Mouse (Mus musculus) brain, embryonic 14.5 days (tissue): Measurements from ENCODE around the gene Triobp. TPM values are rescaled to one million over a fixed set of nuclear protein-coding genes. Genes with fewer than 3 reads are reported as not detected.
A peak's percentile ranks its signal among the peaks of the same experiment; 100 is the strongest.

Source experiments
- DNase-seq: peaks from one replicate; pipeline ENCODE4 v3.0.0-alpha.2; 2011; ENCODE audit warnings: low read depth
- CTCF ChIP-seq: fragments of 200-500 bp; IDR thresholded peaks from 2 replicates; pipeline ENCODE4 v1.5.1; 2012; ENCODE audit warnings: inconsistent platforms, mild to moderate bottlenecking, moderate library complexity, borderline replicate concordance; ENCODE audit not compliant: insufficient read depth, insufficient read length; ENCODE audit errors: extremely low read depth
- POLR2A ChIP-seq: fragments of 200-500 bp; IDR thresholded peaks from 2 replicates; pipeline ENCODE4 v1.6.1; 2012; ENCODE audit warnings: mild to moderate bottlenecking, inconsistent platforms, borderline replicate concordance; ENCODE audit not compliant: poor library complexity, insufficient read depth, insufficient read length, severe bottlenecking; ENCODE audit errors: extremely low read depth
- polyA plus RNA-seq: library from polyadenylated mRNA; depleted of rRNA; stranded (reverse); fragments of >200 nt; gene quantifications from 2 replicates; pipeline ENCODE4 v1.2.3, GENCODE M21; 2012; rRNA removed

Triobp gene
- polyA plus RNA-seq, 1 experiment: 74.5 TPM

DNA sequence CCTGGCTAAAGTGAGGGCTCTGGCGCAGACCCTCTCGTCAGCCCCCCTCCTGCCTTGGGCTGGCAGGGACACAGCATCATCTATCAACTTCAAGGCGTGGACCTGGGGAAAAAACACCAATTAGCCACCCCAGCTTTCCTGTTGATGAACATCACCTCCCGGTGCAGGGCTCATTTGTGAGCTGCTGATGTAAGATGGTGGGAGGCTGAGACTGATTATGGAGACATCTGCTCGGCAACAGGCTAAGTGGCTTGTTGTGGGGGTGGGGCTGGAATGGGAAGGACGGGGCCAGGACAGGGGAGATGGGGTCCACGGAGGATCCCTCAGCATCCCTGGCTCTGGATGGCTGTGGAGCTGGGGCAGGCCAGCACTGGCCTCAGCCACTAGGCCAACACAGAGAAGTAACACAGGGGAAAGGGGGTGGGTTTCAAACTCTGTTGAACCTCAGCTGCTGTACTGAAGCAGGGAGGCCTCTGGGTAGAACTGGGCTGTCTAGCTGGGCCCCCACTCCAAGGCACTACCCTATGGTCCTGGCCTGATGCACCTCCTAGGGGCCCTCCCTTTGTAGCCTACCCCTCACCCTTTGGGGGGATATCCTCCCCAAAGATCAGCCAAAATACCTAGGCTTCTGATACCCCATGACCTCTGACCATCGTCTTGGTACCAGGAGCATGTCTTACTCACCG lies 102.8 kb downstream of the Triobp start:
- TF ChIP-seq CTCF: no peak
- no peak for TF ChIP-seq POLR2A

DNA sequence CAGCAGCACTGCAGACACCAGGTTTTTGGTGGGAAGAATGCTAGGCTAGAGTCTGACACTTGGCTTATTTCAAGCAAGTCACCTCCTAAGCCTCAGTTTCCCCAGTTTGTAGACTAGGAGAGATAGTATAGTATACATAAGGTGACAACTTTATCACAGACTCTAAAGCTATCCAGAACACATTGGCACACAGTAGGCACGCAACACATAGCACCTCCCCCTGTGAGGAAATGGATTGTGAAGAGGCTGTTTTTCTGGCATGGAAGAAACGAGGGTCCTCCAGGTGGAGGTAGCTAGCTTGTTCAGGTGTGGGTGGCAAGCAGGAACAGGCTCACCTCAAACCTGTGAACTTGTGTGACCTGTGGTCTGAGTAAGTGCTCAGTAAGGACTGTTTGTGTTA lies 103.4 kb downstream of the Triobp start:
- DNase-seq: no peak
- TF ChIP-seq CTCF: no peak
- TF ChIP-seq POLR2A: no peak

More for the DNA sequence above, 102.8 kb downstream of the Triobp start:
- DNase-seq: peak; percentile 47

DNA sequence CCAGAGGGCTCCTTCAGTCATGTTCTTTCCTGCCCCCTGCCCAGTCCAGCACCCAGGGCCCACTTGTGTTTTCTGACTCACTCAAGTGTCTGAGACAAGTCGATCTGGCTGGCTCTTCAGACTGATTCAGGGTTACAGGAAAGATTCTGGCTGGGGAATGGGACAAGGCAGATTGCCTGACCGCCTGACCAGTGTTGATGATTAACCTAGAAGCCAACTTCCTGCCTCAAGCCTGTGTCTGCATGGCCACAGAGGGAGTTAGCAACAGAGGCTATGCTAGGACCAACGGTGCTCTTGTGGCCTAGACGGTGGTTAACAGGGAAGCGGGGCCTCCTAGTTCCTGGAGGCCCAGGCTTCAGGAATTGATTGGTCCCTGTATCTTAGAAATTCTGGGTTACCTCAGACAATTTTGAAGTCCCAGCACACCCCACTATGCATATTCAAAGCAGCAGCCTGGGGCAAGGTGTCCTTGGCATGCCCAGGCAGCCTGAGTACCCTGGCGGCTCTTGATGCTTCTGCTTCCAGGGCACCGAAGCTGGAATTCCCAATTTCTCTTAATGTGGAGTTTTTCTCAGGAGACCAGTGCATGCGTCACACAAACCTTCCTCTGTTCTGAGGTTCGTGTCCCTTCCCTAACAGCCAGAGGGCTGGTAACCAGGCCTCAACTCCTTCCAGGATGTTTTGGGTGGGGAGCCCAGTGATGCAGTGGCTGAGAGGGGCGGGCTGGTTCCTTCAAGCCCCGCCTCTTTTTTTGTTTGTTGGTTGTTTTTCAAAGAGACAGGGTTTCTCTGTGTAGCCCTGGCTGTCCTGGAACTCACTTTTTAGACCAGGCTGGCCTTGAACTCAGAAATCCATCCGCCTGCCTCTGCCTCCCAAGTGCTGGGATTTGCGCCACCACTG lies 104.2 kb downstream of the Triobp start:
- TF ChIP-seq POLR2A: no peak
- TF ChIP-seq CTCF: no peak
- no peak for DNase-seq

DNA sequence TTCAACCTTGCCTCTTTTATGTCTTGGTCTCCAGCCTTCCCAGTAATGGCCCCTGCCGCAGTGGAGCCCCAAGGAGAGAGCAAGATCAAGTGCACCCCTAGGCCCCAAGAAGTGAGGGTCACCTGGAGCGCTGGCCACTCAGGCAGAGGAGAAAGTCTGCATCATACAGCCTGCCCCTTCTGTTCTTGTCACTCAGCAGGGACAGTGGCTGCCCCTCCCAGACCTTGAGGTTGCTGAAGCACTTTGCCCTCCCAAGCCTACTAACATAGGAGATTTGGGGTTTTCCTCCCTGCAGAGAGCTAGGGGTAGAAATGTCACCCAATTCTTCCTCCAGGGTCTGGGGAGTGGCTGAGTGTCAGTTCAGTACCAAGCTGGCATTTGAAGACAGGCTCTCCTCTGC lies 104.8 kb downstream of the Triobp start:
- no peak for TF ChIP-seq CTCF
- TF ChIP-seq POLR2A: no peak
- DNase-seq: no peak

Other genes starting within 250 kb of the Triobp start
- 13.2 and 22.5 TPM in 2 replicates for gene Elfn2, start 229.0 kb upstream of the Triobp start, polyA plus RNA-seq
- gene Mfng, start 174.2 kb upstream of the Triobp start, polyA plus RNA-seq: 37.6 and 72.6 TPM in 2 replicates
- gene Card10, start 144.7 kb upstream of the Triobp start, polyA plus RNA-seq: 5.1 and 5.5 TPM in 2 replicates
- gene Cdc42ep1, start 105.1 kb upstream of the Triobp start, polyA plus RNA-seq: 9.3 and 13.5 TPM in 2 replicates
- gene Lgals2, start 92.2 kb upstream of the Triobp start, polyA plus RNA-seq: 0.16 and 0.19 TPM in 2 replicates
- gene Gga1, start 70.5 kb upstream of the Triobp start, polyA plus RNA-seq: 76.1 and 79.1 TPM in 2 replicates
- gene Gm49510, start 48.1 kb upstream of the Triobp start, polyA plus RNA-seq: not detected in 2 replicates
- 13.6 and 14.3 TPM in 2 replicates for gene Sh3bp1, start 48.0 kb upstream of the Triobp start, polyA plus RNA-seq
- gene Pdxp, start 33.8 kb upstream of the Triobp start, polyA plus RNA-seq: 124 and 153 TPM in 2 replicates
- gene Lgals1, start 21.0 kb upstream of the Triobp start, polyA plus RNA-seq: 168 and 194 TPM in 2 replicates
- gene Nol12, start 12.8 kb upstream of the Triobp start, polyA plus RNA-seq: 45.7 and 50.1 TPM in 2 replicates
- gene H1f0, start 80.7 kb downstream of the Triobp start, polyA plus RNA-seq: 198 and 310 TPM in 2 replicates
- 0.13 and 0.19 TPM in 2 replicates for gene Galr3, start 94.2 kb downstream of the Triobp start, polyA plus RNA-seq
- 60.9 and 85.5 TPM in 2 replicates for gene Ankrd54, start 115.2 kb downstream of the Triobp start, polyA plus RNA-seq
- 180 and 189 TPM in 2 replicates for gene Eif3l, start 127.5 kb downstream of the Triobp start, polyA plus RNA-seq
- 22.8 and 35.7 TPM in 2 replicates for gene Micall1, start 161.2 kb downstream of the Triobp start, polyA plus RNA-seq
- gene Polr2f, start 193.3 kb downstream of the Triobp start, polyA plus RNA-seq: 143 and 166 TPM in 2 replicates
- gene 1700088E04Rik, start 193.5 kb downstream of the Triobp start, polyA plus RNA-seq: 14.4 and 15.9 TPM in 2 replicates
- gene Sox10, start 217.5 kb downstream of the Triobp start, polyA plus RNA-seq: 5.6 and 11.3 TPM in 2 replicates